Mouse (Mus musculus): Measurements from ENCODE around the gene Pafah1b2.

- peak; percentile 86 for TF ChIP-seq CTCF (IDR thresholded peaks at IDR 0.05)
- TF ChIP-seq EP300 (IDR thresholded peaks at IDR 0.05): no peak
Observed at GRCm38 (mm10) chr9:46012091-46013008, at the start of gene Pafah1b2, which contains the start of gene Sik3.

Data from lung, postnatal 0 days (tissue).